Mouse (Mus musculus) spleen, adult 2 months (tissue): Measurements from ENCODE around the gene Kazald1. TPM values are rescaled to one million over a fixed set of nuclear protein-coding genes. Genes with fewer than 3 reads are reported as not detected.

Experiments
- DNase-seq, 2 experiments: peaks; one replicate each; pipeline versions ENCODE4 v3.0.0 to v3.0.0-alpha.2; 2012 to 2021; ENCODE audit warnings: low spot score in 2 of 2, low read depth in 1 of 2
- H3K27ac ChIP-seq: fragments of 200-500 bp; 2 replicates; pipeline ENCODE4 v1.5.1; 2012; ENCODE audit warnings: low read length, inconsistent platforms; ENCODE audit not compliant: insufficient read depth
- H3K27me3 ChIP-seq: fragments of 200-500 bp; 2 replicates; pipeline ENCODE4 v1.6.1; 2012; ENCODE audit warnings: mild to moderate bottlenecking, moderate library complexity, low read length, inconsistent platforms; ENCODE audit not compliant: control insufficient read depth, insufficient read depth
- H3K36me3 ChIP-seq: fragments of 200-500 bp; 2 replicates; pipeline ENCODE4 v1.6.1; 2012; ENCODE audit warnings: mild to moderate bottlenecking, low read length, inconsistent platforms; ENCODE audit not compliant: control insufficient read depth, insufficient read depth
- H3K4me1 ChIP-seq: fragments of 200-500 bp; 2 replicates; pipeline ENCODE4 v1.6.1; 2011; ENCODE audit warnings: inconsistent platforms; ENCODE audit not compliant: control insufficient read depth, insufficient read depth, insufficient read length
- H3K4me3 ChIP-seq: fragments of 200-500 bp; 2 replicates; pipeline ENCODE4 v1.5.1; 2011; ENCODE audit warnings: mild to moderate bottlenecking, inconsistent platforms; ENCODE audit not compliant: insufficient read depth, insufficient read length; ENCODE audit errors: extremely low read depth
- CTCF ChIP-seq: fragments of 200-500 bp; IDR thresholded peaks from 2 replicates; pipeline ENCODE4 v1.5.1; 2011; ENCODE audit warnings: mild to moderate bottlenecking, inconsistent platforms; ENCODE audit not compliant: insufficient read depth, insufficient read length, insufficient replicate concordance; ENCODE audit errors: extremely low read depth
- POLR2A ChIP-seq: fragments of 200-500 bp; IDR thresholded peaks from 2 replicates; pipeline ENCODE4 v1.6.1; 2011; ENCODE audit warnings: low read depth, low read length, inconsistent platforms
- WGBS: fragments of 180-500 bp; shearing (Covaris S2); methylation state at CpG from one replicate; pipeline ENCODE4 v1.1.7; 2018; 5-methylcytosine and 5-hydroxymethylcytosine counted together
- polyA plus RNA-seq: library from polyadenylated mRNA; depleted of rRNA; stranded (reverse); fragments of >200 nt; gene quantifications from 2 replicates; pipeline ENCODE4 v1.2.3, GENCODE M21; 2012

The Kazald1 gene
- polyA plus RNA-seq, 1 experiment: 63.8 TPM

DNA sequence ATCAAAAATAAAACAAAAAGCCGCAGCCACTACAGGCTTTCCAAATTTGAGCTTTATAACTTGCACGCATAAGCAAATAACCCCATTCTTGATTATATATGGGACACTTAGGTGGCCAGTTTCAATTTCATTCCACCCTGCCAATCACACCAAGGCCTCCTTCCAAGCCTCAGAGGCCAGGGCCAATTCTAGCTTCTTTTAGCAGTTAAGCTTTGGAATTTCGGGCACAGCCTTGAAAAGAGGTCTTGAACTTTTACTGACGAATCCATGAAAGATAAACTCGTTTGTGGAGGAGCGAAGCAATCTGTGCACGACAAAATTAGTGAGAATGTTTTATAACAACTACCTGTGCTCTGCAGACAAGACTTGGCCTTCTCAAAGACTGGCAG, 17.3 kb upstream of the Kazald1 start:
- Histone ChIP-seq H3K27me3 (no peaks in the 10 kb centered on the region), H3K4me1 (peaks cover 8% of the 10 kb centered on the region), H3K4me3 (peak overlapping the region; percentile 65), H3K27ac (peak overlapping the region; percentile 85), H3K36me3 (peaks cover 6% of the 10 kb centered on the region; the same call in 1 of the 2 replicates)
- TF ChIP-seq POLR2A: no peak
- TF ChIP-seq CTCF: no peak
- WGBS: 23% methylated on average over 7 of the region's 7 CpGs
- DNase-seq: no peak

DNA sequence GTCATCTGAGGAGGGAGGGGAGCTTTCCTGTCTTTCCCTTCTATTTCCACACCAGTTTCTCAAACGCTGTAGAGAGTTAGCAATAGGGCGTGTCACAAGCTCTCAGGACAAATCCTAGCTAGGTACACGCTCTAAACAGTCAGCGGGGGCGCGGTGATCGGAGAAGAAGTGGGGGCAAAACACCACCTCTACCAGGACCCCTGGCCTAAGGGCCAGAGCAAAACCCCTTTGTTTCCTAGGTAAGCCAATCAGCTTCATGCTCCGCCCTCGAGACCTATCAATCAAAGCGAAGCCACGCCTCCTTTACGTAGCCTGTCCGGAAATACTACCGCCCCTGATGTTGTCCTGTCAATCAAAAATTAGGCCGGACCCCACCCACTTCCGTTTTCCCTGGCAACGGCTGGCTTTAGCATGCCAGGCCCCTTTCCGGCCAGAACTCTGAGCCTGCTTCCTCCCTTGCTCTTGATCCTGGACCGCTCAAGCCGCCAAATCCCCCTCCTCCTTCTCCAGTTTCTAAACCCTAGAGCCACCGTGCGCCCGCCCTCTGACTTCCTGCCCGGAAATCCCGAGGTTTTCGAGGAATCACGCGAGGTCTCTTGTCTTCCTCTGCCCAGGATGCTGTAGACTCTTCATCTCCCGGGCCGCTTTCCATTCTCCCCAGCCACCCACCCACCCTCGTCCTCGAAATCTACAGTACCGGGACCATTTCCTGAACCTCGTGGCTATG, 16.8 kb upstream of the Kazald1 start:
- peaks cover 3% of the 10 kb centered on the region; the same call in 1 of the 2 replicates for H3K36me3 ChIP-seq
- TF ChIP-seq CTCF: no peak; the same call in 1 of the 2 replicates
- no peak; the same call in 1 of the 2 replicates for TF ChIP-seq POLR2A
- WGBS: under 1% methylated on average over 34 of the region's 34 CpGs

DNA sequence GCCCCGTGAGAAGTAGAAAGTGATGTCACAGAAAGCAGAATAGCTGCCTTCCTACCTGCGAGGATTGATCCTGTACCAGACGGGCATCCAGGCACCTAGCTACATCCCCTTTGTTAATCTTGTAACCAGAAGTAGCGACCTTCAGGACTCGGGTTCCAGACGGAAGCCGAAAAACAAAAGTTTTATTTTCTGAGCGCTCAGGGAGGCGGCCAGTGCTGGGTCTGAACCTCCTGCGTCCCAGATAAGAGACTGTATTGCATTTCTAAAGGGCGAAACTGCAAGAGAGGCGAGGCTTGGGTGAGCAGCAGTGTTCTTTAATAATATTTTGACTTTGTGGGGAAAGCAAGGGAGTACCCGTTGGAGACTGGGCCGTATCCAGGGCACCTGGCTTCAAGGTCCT, 16.2 kb upstream of the Kazald1 start:
- 2% methylated on average over 14 of the region's 14 CpGs for WGBS

More for the DNA sequence above, 16.8 kb upstream of the Kazald1 start:
- no peaks in the 10 kb centered on the region for H3K27me3 ChIP-seq
- peak; percentile 91 to 95 for DNase-seq
- H3K4me3 ChIP-seq: peak overlapping the region; percentile 65
- H3K4me1 ChIP-seq: peaks cover 8% of the 10 kb centered on the region
- H3K27ac ChIP-seq: peak overlapping the region; percentile 90

DNA sequence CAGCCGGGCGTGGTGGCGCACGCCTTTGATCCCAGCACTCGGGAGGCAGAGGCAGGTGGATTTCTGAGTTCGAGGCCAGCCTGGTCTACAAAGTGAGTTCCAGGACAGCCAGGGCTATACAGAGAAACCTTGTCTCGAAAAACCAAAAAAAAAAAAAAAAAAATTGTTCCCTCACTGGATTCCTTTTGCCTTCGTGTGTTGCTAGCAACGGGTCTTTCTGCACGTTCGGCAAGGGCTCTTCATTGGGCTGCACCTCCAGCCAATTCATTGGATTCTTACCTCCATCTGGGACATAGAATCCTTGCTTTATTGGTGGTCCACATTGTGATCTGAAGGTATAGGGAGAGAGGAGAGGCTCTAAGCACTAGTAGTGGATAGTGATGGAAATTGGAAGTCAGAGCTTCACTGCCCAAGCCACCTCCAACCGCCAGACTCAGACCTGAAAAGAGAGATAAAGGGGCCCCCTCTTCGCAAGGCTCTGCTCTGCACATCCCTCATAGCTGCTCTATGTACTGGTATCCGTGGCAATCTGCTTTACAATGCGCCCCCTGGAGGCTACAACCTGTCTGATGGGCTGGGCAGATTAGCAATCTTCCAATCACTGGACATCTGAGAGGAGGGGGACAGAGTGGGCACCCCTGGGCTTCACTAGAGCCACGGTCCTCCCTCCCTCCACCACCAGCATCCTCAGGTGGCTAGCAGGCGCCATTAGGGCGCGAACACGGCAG, 11.3 kb upstream of the Kazald1 start:
- WGBS: 49% methylated on average over 19 of the region's 20 CpGs
- Histone ChIP-seq H3K4me1 (no peaks in the 10 kb centered on the region; the same call in 1 of the 2 replicates), H3K36me3 (no peaks in the 10 kb centered on the region), H3K27me3 (0 out of 2 replicates have a peak, but pooled peaks cover 1% of the 10 kb centered on the region), H3K4me3 (no peak overlapping the region), H3K27ac (no peak overlapping the region)
- peak in 1 of 2 experiments; percentile 68 for DNase-seq
- TF ChIP-seq CTCF (peak; percentile 67; the same call in 1 of the 2 replicates), POLR2A (no peak)

More for the DNA sequence above, 16.2 kb upstream of the Kazald1 start:
- Histone ChIP-seq H3K4me1 (peaks cover 8% of the 10 kb centered on the region), H3K27me3 (no peaks in the 10 kb centered on the region), H3K36me3 (peaks cover 1% of the 10 kb centered on the region; the same call in 1 of the 2 replicates), H3K27ac (peak overlapping the region; percentile 90), H3K4me3 (peak overlapping the region; percentile 65)
- DNase-seq: no peak
- no peak for TF ChIP-seq CTCF
- no peak for TF ChIP-seq POLR2A

DNA sequence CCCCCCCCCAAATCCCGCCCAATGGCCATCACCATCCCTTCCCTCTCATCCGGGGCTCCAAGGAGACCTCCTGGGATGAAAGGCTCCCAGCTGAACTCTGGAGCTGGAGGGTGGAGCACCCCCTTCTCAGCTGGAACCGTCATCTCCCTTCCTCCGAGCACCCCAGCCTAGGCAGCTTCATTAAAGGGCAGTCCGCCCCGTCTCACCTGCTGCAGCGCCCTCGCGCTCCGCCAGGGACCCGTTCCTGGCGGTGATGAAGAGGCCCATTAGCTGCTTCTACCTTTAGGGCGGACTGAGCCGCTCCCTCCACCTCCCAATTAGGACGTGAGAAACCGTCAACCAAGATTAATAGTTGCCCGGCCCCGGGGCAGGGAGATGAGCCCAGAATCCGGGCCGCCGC, 9.8 kb upstream of the Kazald1 start:
- no peak overlapping the region for H3K27ac ChIP-seq
- no peak for DNase-seq
- WGBS: 56% methylated on average over 21 of the region's 21 CpGs
- TF ChIP-seq POLR2A: no peak
- TF ChIP-seq CTCF: no peak
- no peaks in the 10 kb centered on the region for H3K4me1 ChIP-seq
- H3K27me3 ChIP-seq: 0 out of 2 replicates have a peak, but pooled peaks cover 1% of the 10 kb centered on the region
- H3K36me3 ChIP-seq: no peaks in the 10 kb centered on the region
- H3K4me3 ChIP-seq: no peak overlapping the region

DNA sequence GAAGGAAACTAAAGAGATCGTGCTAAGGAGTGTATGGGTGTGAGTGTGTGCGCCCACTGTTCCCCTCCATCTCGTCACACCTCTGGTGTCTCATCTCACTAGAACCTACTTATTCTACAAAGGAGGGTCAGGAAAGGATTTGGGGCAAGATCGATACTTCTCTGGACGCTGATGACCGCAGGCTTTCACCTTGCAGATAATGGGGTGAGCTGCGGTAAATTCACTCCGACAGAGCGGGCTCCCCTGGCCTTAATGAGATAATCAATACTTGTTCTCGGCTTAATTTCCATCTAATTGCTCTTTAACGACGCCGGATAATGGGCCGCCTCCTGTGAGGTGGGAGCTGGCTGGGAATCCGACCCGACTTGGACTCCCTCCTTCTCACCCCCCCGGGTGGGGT, 7.9 kb upstream of the Kazald1 start:
- Histone ChIP-seq H3K36me3 (no peaks in the 10 kb centered on the region), H3K27me3 (0 out of 2 replicates have a peak, but pooled peaks cover 1% of the 10 kb centered on the region), H3K4me1 (no peaks in the 10 kb centered on the region), H3K27ac (no peak overlapping the region), H3K4me3 (no peak overlapping the region)
- DNase-seq: no peak
- 90% methylated on average over 17 of the region's 17 CpGs for WGBS
- TF ChIP-seq CTCF (no peak), POLR2A (no peak)
